Mouse (Mus musculus) gastrocnemius, adult 8-10 months (tissue): ENCODE data around the gene Tpgs1. TPM values are rescaled to one million over a fixed set of nuclear protein-coding genes. Genes with fewer than 3 reads are reported as not detected.
A peak's percentile ranks its signal among the peaks of the same experiment; 100 is the strongest.

Experiments
- DNase-seq, 2 experiments: peaks; one replicate each; pipeline ENCODE4 v3.0.0; 2022; ENCODE audit warnings: low spot score in 2 of 2
- total RNA-seq, 4 experiments: library from RNA; stranded (reverse); gene quantifications; 2 replicates each; pipeline ENCODE4 v1.2.4; 2022

Tpgs1 gene
- total RNA-seq, 4 experiments from 2014 or later, result 17.6 to 21.1 (median 20.1) TPM

GRCm38 (mm10) chr10:79712499-79713126 is 43.4 kb downstream of the Tpgs1 start:
- peak; percentile 61 to 65 for DNase-seq

GRCm38 (mm10) chr10:79713163-79713562 is 44.0 kb downstream of the Tpgs1 start:
- no peak for DNase-seq

- no peak for DNase-seq
Measured at GRCm38 (mm10) chr10:79714996-79715395, 45.8 kb downstream of the Tpgs1 start.

GRCm38 (mm10) chr10:79716254-79716987 is 47.3 kb downstream of the Tpgs1 start, which contains the start of gene Hcn2:
Gene Hcn2 (plus strand): TSS chr10:79716634.
- no peak for DNase-seq

- DNase-seq, result no peak
Measured at GRCm38 (mm10) chr10:79716988-79717355, 47.8 kb downstream of the Tpgs1 start.

- DNase-seq, result no peak
Measured at GRCm38 (mm10) chr10:79717640-79718357, 48.6 kb downstream of the Tpgs1 start.

GRCm38 (mm10) chr10:79721089-79721488 is 51.9 kb downstream of the Tpgs1 start:
- DNase-seq, result no peak

GRCm38 (mm10) chr10:79723047-79723446 is 53.9 kb downstream of the Tpgs1 start:
- no peak for DNase-seq

GRCm38 (mm10) chr10:79723692-79724091 is 54.5 kb downstream of the Tpgs1 start:
- DNase-seq, result no peak

Other genes starting within 250 kb of the Tpgs1 start
- not detected for gene Vmn2r83, start 200.6 kb upstream of the Tpgs1 start, total RNA-seq
- 1 to 10 TPM in 1 of 4 experiments, under 1 TPM in 3; 0.29 to 1.3 (median 0.50) TPM for gene Plpp2, start 135.6 kb upstream of the Tpgs1 start, total RNA-seq
- gene Mier2, start 114.2 kb upstream of the Tpgs1 start, total RNA-seq, result 10 to 100 TPM; 20.1 to 23.4 (median 21.2) TPM
- not detected for gene Theg, start 82.0 kb upstream of the Tpgs1 start, total RNA-seq
- 1 to 10 TPM in 1 of 4 experiments, under 1 TPM in 3; 0.22 to 1.1 (median 0.68) TPM for gene C2cd4c, start 55.3 kb upstream of the Tpgs1 start, total RNA-seq
- gene Shc2, start 31.5 kb upstream of the Tpgs1 start, total RNA-seq, result 10 to 100 TPM in 2 of 4 experiments, 1 to 10 TPM in 2; 5.4 to 13.0 (median 8.7) TPM
- gene Odf3l2, start 23.6 kb upstream of the Tpgs1 start, total RNA-seq, result 100 to 1,000 TPM in 1 of 4 experiments, 10 to 100 TPM in 3; 32.0 to 113 (median 56.6) TPM
- not detected for gene Madcam1, start 4.8 kb upstream of the Tpgs1 start, total RNA-seq
- 100 to 1,000 TPM; 381 to 451 (median 390) TPM for gene Cdc34, start 12.8 kb downstream of the Tpgs1 start, total RNA-seq
- 10 to 100 TPM in 3 of 4 experiments, 1 to 10 TPM in 1; 9.9 to 15.9 (median 10.2) TPM for gene Gzmm, start 19.7 kb downstream of the Tpgs1 start, total RNA-seq
- 100 to 1,000 TPM; 524 to 920 (median 651) TPM for gene Bsg, start 35.1 kb downstream of the Tpgs1 start, total RNA-seq
- under 1 TPM; 0.39 to 0.86 (median 0.73) TPM for gene Hcn2, start 47.3 kb downstream of the Tpgs1 start, total RNA-seq
- gene Polrmt, start 77.2 kb downstream of the Tpgs1 start, total RNA-seq, result 10 to 100 TPM; 34.1 to 47.2 (median 38.3) TPM
- gene Fgf22, start 85.7 kb downstream of the Tpgs1 start, total RNA-seq, result not detected
- gene Rnf126, start 97.6 kb downstream of the Tpgs1 start, total RNA-seq, result 10 to 100 TPM; 51.9 to 80.5 (median 53.3) TPM
- 1 to 10 TPM in 2 of 4 experiments, under 1 TPM in 2; 0.73 to 1.2 (median 1.1) TPM for gene Fstl3, start 107.9 kb downstream of the Tpgs1 start, total RNA-seq
- gene Prss57, start 121.6 kb downstream of the Tpgs1 start, total RNA-seq, result not detected
- gene Palm, start 124.2 kb downstream of the Tpgs1 start, total RNA-seq, result 10 to 100 TPM in 3 of 4 experiments, 1 to 10 TPM in 1; 6.8 to 12.3 (median 11.2) TPM
- not detected for gene Misp, start 151.6 kb downstream of the Tpgs1 start, total RNA-seq
- 10 to 100 TPM; 11.8 to 19.3 (median 14.8) TPM for gene Ptbp1, start 185.1 kb downstream of the Tpgs1 start, total RNA-seq
- not detected for gene Prtn3, start 205.1 kb downstream of the Tpgs1 start, total RNA-seq
- gene Plppr3, start 205.3 kb downstream of the Tpgs1 start, total RNA-seq, result under 1 TPM in 1 of 4 experiments, not detected in 3; 0.40 TPM
- gene Elane, start 216.9 kb downstream of the Tpgs1 start, total RNA-seq, result not detected
- gene Cfd, start 221.5 kb downstream of the Tpgs1 start, total RNA-seq, result 100 to 1,000 TPM in 1 of 4 experiments, 10 to 100 TPM in 3; 10.7 to 257 (median 39.5) TPM
- gene Med16, start 239.6 kb downstream of the Tpgs1 start, total RNA-seq, result 10 to 100 TPM; 30.8 to 37.1 (median 32.9) TPM
- not detected for gene Gm26602, start 241.5 kb downstream of the Tpgs1 start, total RNA-seq
- under 1 TPM; 0.13 to 0.36 (median 0.22) TPM for gene Kiss1r, start 247.6 kb downstream of the Tpgs1 start, total RNA-seq